Mouse (Mus musculus) brain, adult 2 months (tissue): Measurements from ENCODE around the gene Il10.
A peak's percentile ranks its signal among the peaks of the same experiment; 100 is the strongest.

Experiments used
- DNase-seq: peaks from one replicate; pipeline ENCODE4 v3.0.0; 2011; ENCODE audit warnings: low read depth, low spot score

Il10 gene

GRCm38 (mm10) chr1:131049361-131049806 lies 29.7 kb downstream of the Il10 start:
- DNase-seq: no peak

- DNase-seq: no peak
Measured at GRCm38 (mm10) chr1:131050011-131050410, 30.4 kb downstream of the Il10 start.

- no peak for DNase-seq
Measured at GRCm38 (mm10) chr1:131050617-131051016, 31.0 kb downstream of the Il10 start.

GRCm38 (mm10) chr1:131051073-131051472 lies 31.4 kb downstream of the Il10 start:
- DNase-seq: peak; percentile 78

GRCm38 (mm10) chr1:131053239-131053638 lies 33.6 kb downstream of the Il10 start:
- peak; percentile 93 for DNase-seq

- no peak for DNase-seq
Measured at GRCm38 (mm10) chr1:131053656-131054055, 34.0 kb downstream of the Il10 start.

GRCm38 (mm10) chr1:131054251-131054650 lies 34.6 kb downstream of the Il10 start:
- DNase-seq: no peak

GRCm38 (mm10) chr1:131058431-131058830 lies 38.8 kb downstream of the Il10 start:
- no peak for DNase-seq

- DNase-seq: no peak
Measured at GRCm38 (mm10) chr1:131059411-131059810, 39.8 kb downstream of the Il10 start.

GRCm38 (mm10) chr1:131059841-131060240 lies 40.2 kb downstream of the Il10 start:
- no peak for DNase-seq

GRCm38 (mm10) chr1:131060290-131061253 lies 40.9 kb downstream of the Il10 start:
- DNase-seq: peak; percentile 65

GRCm38 (mm10) chr1:131061740-131062254 lies 42.2 kb downstream of the Il10 start:
- DNase-seq: no peak

GRCm38 (mm10) chr1:131062821-131063220 lies 43.2 kb downstream of the Il10 start:
- DNase-seq: peak; percentile 88

GRCm38 (mm10) chr1:131064202-131064601 lies 44.6 kb downstream of the Il10 start:
- DNase-seq: no peak

- DNase-seq: no peak
Measured at GRCm38 (mm10) chr1:131068011-131068727, 48.5 kb downstream of the Il10 start.

GRCm38 (mm10) chr1:131069010-131069409 lies 49.4 kb downstream of the Il10 start:
- DNase-seq: peak; percentile 43

- DNase-seq: no peak
Measured at GRCm38 (mm10) chr1:131072376-131072990, 52.8 kb downstream of the Il10 start.

GRCm38 (mm10) chr1:131074524-131074938 lies 54.9 kb downstream of the Il10 start:
- peak; percentile 90 for DNase-seq
